Mouse (Mus musculus) limb, embryonic 10.5 days (tissue): Measurements from ENCODE around the gene L3mbtl3. TPM values are rescaled to one million over a fixed set of nuclear protein-coding genes. Genes with fewer than 3 reads are reported as not detected.
A peak's percentile ranks its signal among the peaks of the same experiment; 100 is the strongest.

Experiments used
- DNase-seq: peaks from one replicate; pipeline ENCODE4 v3.0.0-alpha.2; 2017; ENCODE audit warnings: low spot score
- H3K27ac ChIP-seq: fragments of 300-500 bp; sonication (generic); 2 replicates; pipeline ENCODE4 v1.5.1; 2016; ENCODE audit warnings: mild to moderate bottlenecking
- H3K27me3 ChIP-seq: fragments of 300-500 bp; sonication (generic); 2 replicates; pipeline ENCODE4 v1.6.1; 2016; ENCODE audit warnings: low read depth, mild to moderate bottlenecking; ENCODE audit not compliant: poor library complexity, severe bottlenecking
- H3K36me3 ChIP-seq: fragments of 300-500 bp; sonication (generic); 2 replicates; pipeline ENCODE4 v1.6.1; 2016; ENCODE audit warnings: mild to moderate bottlenecking, moderate library complexity
- H3K4me1 ChIP-seq: fragments of 300-500 bp; sonication (generic); 2 replicates; pipeline ENCODE4 v1.6.1; 2016
- H3K4me3 ChIP-seq: fragments of 300-500 bp; sonication (generic); 2 replicates; pipeline ENCODE4 v1.5.1; 2016; ENCODE audit warnings: mild to moderate bottlenecking, moderate library complexity
- H3K9me3 ChIP-seq: fragments of 300-500 bp; sonication (generic); replicated peaks from 2 replicates; pipeline ENCODE4 v1.6.1; 2016; ENCODE audit warnings: mild to moderate bottlenecking
- WGBS: fragments of 180-500 bp; shearing (Covaris S2); methylation state at CpG from one replicate; pipeline ENCODE4 v1.1.7; 2016; 5-methylcytosine and 5-hydroxymethylcytosine counted together
- polyA plus RNA-seq: library from polyadenylated mRNA; unstranded; fragments of >200 nt; fragmentation: Nextera tagmentation; extraction: Ambion mirVana; gene quantifications from 2 replicates; pipeline ENCODE4 v1.2.1, GENCODE M21; 2016

The L3mbtl3 gene
- polyA plus RNA-seq, result 25.1 and 34.8 TPM in 2 replicates

- peaks cover 29% of the 10 kb centered on the region for H3K4me1 ChIP-seq
- 2% methylated on average over 42 of the region's 42 CpGs for WGBS
- peak; percentile 93 for DNase-seq
- H3K27me3 ChIP-seq, result no peaks in the 10 kb centered on the region
- H3K4me3 ChIP-seq, result peak within 1 kb of the TSS; percentile 91
- H3K9me3 ChIP-seq, result no peaks in the 10 kb centered on the region
- H3K27ac ChIP-seq, result peak within 1 kb of the TSS; percentile 100
- peaks cover 4% of the 10 kb centered on the region; the same call in 1 of the 2 replicates for H3K36me3 ChIP-seq
Observed at GRCm38 (mm10) chr10:26375790-26376545, at the start of gene L3mbtl3. TSS of gene L3mbtl3 (minus strand) at chr10:26375971.

GRCm38 (mm10) chr10:26421168-26421567 is 45.4 kb upstream of the L3mbtl3 start:
- H3K4me3 ChIP-seq, result no peak overlapping the region
- H3K4me1 ChIP-seq, result no peaks in the 10 kb centered on the region
- H3K36me3 ChIP-seq, result no peaks in the 10 kb centered on the region
- H3K9me3 ChIP-seq, result no peaks in the 10 kb centered on the region
- no peak for DNase-seq
- H3K27ac ChIP-seq, result no peak overlapping the region
- WGBS, result 75% methylated on average over 2 of the region's 2 CpGs
- no peaks in the 10 kb centered on the region for H3K27me3 ChIP-seq

- H3K36me3 ChIP-seq, result no peaks in the 10 kb centered on the region
- H3K27ac ChIP-seq, result no peak overlapping the region
- no peaks in the 10 kb centered on the region for H3K4me1 ChIP-seq
- H3K4me3 ChIP-seq, result no peak overlapping the region
- no peaks in the 10 kb centered on the region for H3K27me3 ChIP-seq
- DNase-seq, result no peak
- no peaks in the 10 kb centered on the region for H3K9me3 ChIP-seq
Observed at GRCm38 (mm10) chr10:26388656-26389055, 12.9 kb upstream of the L3mbtl3 start.

GRCm38 (mm10) chr10:26377332-26377602 is 1.5 kb upstream of the L3mbtl3 start:
- Histone ChIP-seq H3K36me3 (no peaks in the 10 kb centered on the region), H3K4me1 (peaks cover 17% of the 10 kb centered on the region), H3K27ac (no peak overlapping the region), H3K27me3 (no peaks in the 10 kb centered on the region), H3K9me3 (no peaks in the 10 kb centered on the region), H3K4me3 (no peak overlapping the region)
- 85% methylated on average over 6 of the region's 6 CpGs for WGBS
- no peak for DNase-seq

GRCm38 (mm10) chr10:26376546-26377331 is 968 bp upstream of the L3mbtl3 start:
- no peaks in the 10 kb centered on the region for H3K9me3 ChIP-seq
- H3K27me3 ChIP-seq, result no peaks in the 10 kb centered on the region
- 40% methylated on average over 10 of the region's 10 CpGs for WGBS
- H3K4me3 ChIP-seq, result peak overlapping the region; percentile 91
- DNase-seq, result no peak
- peaks cover 21% of the 10 kb centered on the region for H3K4me1 ChIP-seq
- H3K27ac ChIP-seq, result peak overlapping the region; percentile 100
- H3K36me3 ChIP-seq, result no peaks in the 10 kb centered on the region

- H3K4me3 ChIP-seq, result peak overlapping the region; percentile 91
- under 1% methylated on average over 28 of the region's 30 CpGs for WGBS
- H3K9me3 ChIP-seq, result no peaks in the 10 kb centered on the region
- DNase-seq, result no peak
- H3K27ac ChIP-seq, result peak overlapping the region; percentile 100
- H3K4me1 ChIP-seq, result peaks cover 29% of the 10 kb centered on the region
- peaks cover 4% of the 10 kb centered on the region; the same call in 1 of the 2 replicates for H3K36me3 ChIP-seq
- no peaks in the 10 kb centered on the region for H3K27me3 ChIP-seq
Observed at GRCm38 (mm10) chr10:26375351-26375751, 420 bp downstream of the L3mbtl3 start.

GRCm38 (mm10) chr10:26374436-26375311 is 1.1 kb downstream of the L3mbtl3 start:
- WGBS, result under 1% methylated on average over 74 of the region's 101 CpGs
- Histone ChIP-seq H3K9me3 (no peaks in the 10 kb centered on the region), H3K36me3 (peaks cover 4% of the 10 kb centered on the region), H3K4me3 (peak overlapping the region; percentile 91), H3K4me1 (peaks cover 29% of the 10 kb centered on the region), H3K27me3 (no peaks in the 10 kb centered on the region), H3K27ac (peak overlapping the region; percentile 100)
- DNase-seq, result peak; percentile 82

- Histone ChIP-seq H3K36me3 (peaks cover 9% of the 10 kb centered on the region), H3K9me3 (no peaks in the 10 kb centered on the region), H3K4me3 (peak overlapping the region; percentile 91), H3K27ac (peak overlapping the region; percentile 100), H3K4me1 (peaks cover 29% of the 10 kb centered on the region), H3K27me3 (no peaks in the 10 kb centered on the region)
- under 1% methylated on average over 71 of the region's 71 CpGs for WGBS
- DNase-seq, result peak; percentile 73
Observed at GRCm38 (mm10) chr10:26373951-26374435, 1.8 kb downstream of the L3mbtl3 start.

GRCm38 (mm10) chr10:26372940-26373931 is 2.5 kb downstream of the L3mbtl3 start:
- Histone ChIP-seq H3K4me1 (peaks cover 29% of the 10 kb centered on the region), H3K27ac (peak overlapping the region; percentile 100), H3K36me3 (peaks cover 16% of the 10 kb centered on the region), H3K9me3 (no peaks in the 10 kb centered on the region), H3K4me3 (peak overlapping the region; percentile 91), H3K27me3 (no peaks in the 10 kb centered on the region)
- DNase-seq, result peak; percentile 74
- under 1% methylated on average over 51 of the region's 51 CpGs for WGBS

- Histone ChIP-seq H3K36me3 (peaks cover 33% of the 10 kb centered on the region), H3K27me3 (no peaks in the 10 kb centered on the region), H3K4me3 (peak overlapping the region; percentile 31), H3K27ac (no peak overlapping the region), H3K9me3 (no peaks in the 10 kb centered on the region), H3K4me1 (peaks cover 20% of the 10 kb centered on the region)
- peak; percentile 38 for DNase-seq
- WGBS, result 61% methylated on average over 7 of the region's 7 CpGs
Observed at GRCm38 (mm10) chr10:26371416-26371815, 4.4 kb downstream of the L3mbtl3 start.

GRCm38 (mm10) chr10:26364942-26365341 is 10.8 kb downstream of the L3mbtl3 start:
- Histone ChIP-seq H3K36me3 (peaks cover 39% of the 10 kb centered on the region), H3K27ac (no peak overlapping the region), H3K9me3 (no peaks in the 10 kb centered on the region), H3K4me1 (no peaks in the 10 kb centered on the region), H3K4me3 (no peak overlapping the region), H3K27me3 (no peaks in the 10 kb centered on the region)
- no peak for DNase-seq
- WGBS, result 89% methylated on average over 2 of the region's 2 CpGs
